Mouse (Mus musculus) naive thymus-derived CD4-positive, alpha-beta T cell, adult 2 months (primary cell): ENCODE measurements at regions not wholly inside any gene's neighbourhood (a gene's known extent, or its start where the extent isn't known, plus 50 kb on each side); places are given as distances from the start of the nearest gene placed in this dataset.
A peak's percentile ranks its signal among the peaks of the same experiment; 100 is the strongest.

Experiments
- DNase-seq: peaks from one replicate; pipeline ENCODE4 v3.0.0-alpha.2; 2011; ENCODE audit warnings: low read depth

- no peak for DNase-seq
These were observed 114.3 kb upstream of the Ado start for GRCm38 (mm10) chr10:67663028-67663427.

- DNase-seq = no peak
These were observed 112.9 kb upstream of the Ado start for GRCm38 (mm10) chr10:67661666-67662065.

GRCm38 (mm10) chr10:67658005-67658545, 109.3 kb upstream of the Ado start:
- DNase-seq = peak; percentile 19

GRCm38 (mm10) chr10:67657305-67657704, 108.5 kb upstream of the Ado start:
- peak; percentile 22 for DNase-seq

- DNase-seq = no peak
These were observed 105.8 kb upstream of the Ado start for GRCm38 (mm10) chr10:67654518-67654917.

- DNase-seq = no peak
These were observed 103.5 kb upstream of the Ado start for GRCm38 (mm10) chr10:67652300-67652699.

GRCm38 (mm10) chr10:67651386-67651785, 102.6 kb upstream of the Ado start:
- DNase-seq = no peak

- peak; percentile 74 for DNase-seq
These were observed 99.3 kb upstream of the Ado start for GRCm38 (mm10) chr10:67647777-67648727.

- peak; percentile 76 for DNase-seq
These were observed 98.2 kb upstream of the Ado start for GRCm38 (mm10) chr10:67646659-67647559.

- no peak for DNase-seq
These were observed 97.1 kb upstream of the Ado start for GRCm38 (mm10) chr10:67645821-67646220.

- peak; percentile 69 for DNase-seq
These were observed 95.5 kb upstream of the Ado start for GRCm38 (mm10) chr10:67644280-67644679.

GRCm38 (mm10) chr10:67643685-67644084, 94.9 kb upstream of the Ado start:
- DNase-seq = peak; percentile 80

- peak; percentile 57 for DNase-seq
These were observed 88.6 kb upstream of the Ado start for GRCm38 (mm10) chr10:67637339-67637738.

GRCm38 (mm10) chr10:67636569-67636968, 87.8 kb upstream of the Ado start:
- DNase-seq = peak; percentile 85

GRCm38 (mm10) chr10:67634795-67635194, 86.0 kb upstream of the Ado start:
- no peak for DNase-seq

- no peak for DNase-seq
These were observed 84.3 kb upstream of the Ado start for GRCm38 (mm10) chr10:67633063-67633462.

GRCm38 (mm10) chr10:67623338-67623737, 74.6 kb upstream of the Ado start:
- no peak for DNase-seq

- DNase-seq = peak; percentile 69
These were observed 71.3 kb upstream of the Ado start for GRCm38 (mm10) chr10:67620018-67620417.

GRCm38 (mm10) chr10:67618112-67618511, 69.4 kb upstream of the Ado start:
- DNase-seq = no peak

GRCm38 (mm10) chr10:67615016-67615415, 66.3 kb upstream of the Ado start:
- no peak for DNase-seq

GRCm38 (mm10) chr10:67610689-67611088, 61.9 kb upstream of the Ado start:
- DNase-seq = peak; percentile 73

- no peak for DNase-seq
These were observed 59.3 kb upstream of the Ado start for GRCm38 (mm10) chr10:67608033-67608432.
